ENCODE assay signal across 12 mouse cellular contexts in the genomic region with DNA sequence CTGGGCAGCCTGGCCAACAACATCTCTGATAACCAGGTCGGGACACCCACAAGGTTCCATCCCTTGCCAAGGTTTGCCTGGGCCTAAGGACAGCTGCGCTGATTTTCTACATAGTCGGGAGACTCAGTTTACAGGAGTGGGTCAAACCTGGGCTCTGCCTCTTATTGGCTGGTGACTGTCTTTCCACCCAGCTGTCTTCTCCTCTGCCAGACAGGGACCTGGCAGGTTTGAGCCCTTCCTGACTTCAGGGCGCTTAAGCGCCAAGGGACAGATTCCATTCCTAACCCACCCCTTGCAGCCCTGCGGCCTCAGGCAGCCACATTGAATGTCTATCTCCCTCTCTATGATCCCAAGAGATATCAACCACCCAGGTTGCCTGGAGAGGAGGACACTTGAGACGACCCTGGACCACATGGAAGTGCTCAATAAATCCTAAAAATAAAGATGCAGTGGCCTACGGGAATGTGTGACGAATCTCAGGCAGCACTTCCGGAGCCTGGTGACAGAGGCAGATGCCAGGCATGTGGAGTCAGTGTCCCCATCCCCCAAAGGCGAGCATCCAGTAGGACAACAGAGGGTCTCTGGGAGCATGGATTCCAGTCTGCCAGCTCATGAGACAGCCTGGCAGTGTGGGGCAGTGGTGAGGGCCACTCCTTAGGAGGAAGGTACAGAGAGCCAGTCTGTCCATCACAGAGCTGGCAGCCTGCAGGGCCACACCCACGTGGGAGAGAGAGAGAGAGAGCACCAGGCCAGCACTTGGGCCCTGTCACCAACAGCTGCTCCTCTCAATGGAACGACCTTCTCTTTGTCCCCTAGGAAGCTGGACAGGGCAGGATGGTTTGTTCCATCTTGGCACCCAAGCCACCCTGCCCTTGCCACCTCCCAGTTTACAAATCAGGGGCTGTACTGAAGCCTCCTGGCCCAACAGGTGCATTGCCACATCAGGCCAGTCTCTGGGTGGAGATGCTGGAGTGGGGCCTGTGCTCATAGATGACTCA.
DNase-seq lines count a peak whose midpoint lies in the region; ATAC-seq lines count a peak whose summit lies in the region.
"Had no signal": no experiment of that assay in that cellular context is flagged by ENCODE, and none has a peak within 500 bp of the region (broad histone marks: within the 10 kb centered on the region; RNA-seq: fewer than 3 reads in every experiment).

No protein-coding gene starts in this region.

- no peak for ATAC-seq in midbrain, embryonic 13.5 days

- WGBS in midbrain, embryonic 10.5 days, result 81% methylated on average over 13 of the region's 13 CpGs
- WGBS in midbrain, embryonic 13.5 days, result 83% methylated on average over 13 of the region's 13 CpGs
- WGBS in forebrain, embryonic 10.5 days, result 78% methylated on average over 13 of the region's 13 CpGs

- no peaks in the 10 kb centered on the region for H3K9me3 ChIP-seq in midbrain, embryonic 10.5 days (replicated peaks)
- no peaks in the 10 kb centered on the region for H3K9me3 ChIP-seq in midbrain, embryonic 13.5 days
- no peaks in the 10 kb centered on the region for H3K9me3 ChIP-seq in forebrain, embryonic 10.5 days
- H3K9me3 ChIP-seq: G1E had no signal

- no peak overlapping the region for H3K9ac ChIP-seq in midbrain, embryonic 13.5 days (replicated peaks)
- H3K9ac ChIP-seq: liver, embryonic 14.5 days had no signal

- no peak overlapping the region for H3K4me2 ChIP-seq in midbrain, embryonic 13.5 days (replicated peaks)

- H3K27me3 ChIP-seq in midbrain, embryonic 10.5 days (ENCODE audit: low read depth, poor library complexity, severe bottlenecking), result no peaks in the 10 kb centered on the region
- no peaks in the 10 kb centered on the region for H3K27me3 ChIP-seq in midbrain, embryonic 13.5 days
- no peaks in the 10 kb centered on the region for H3K27me3 ChIP-seq in forebrain, embryonic 10.5 days (ENCODE audit: poor library complexity, severe bottlenecking)

- peak; percentile 55 to 71 for DNase-seq in cerebellum, postnatal 10 days
- DNase-seq in cerebellum, postnatal 4 days (ENCODE audit: low spot score in 2 of 2), result no peak
- no peak for DNase-seq in midbrain, embryonic 10.5 days (ENCODE audit: low spot score)
- DNase-seq in heart, postnatal 10 days, result peak; percentile 46 to 50
- DNase-seq in thymus, postnatal 14 days, result no peak
- no peak for DNase-seq in forebrain, embryonic 10.5 days (ENCODE audit: extremely low spot score, low spot score)
- no peak for DNase-seq in layer of hippocampus, adult 9-11 months
- DNase-seq: cerebellum, postnatal 25 days; kidney, adult 9 months had no signal

- H3K4me3 ChIP-seq in midbrain, embryonic 10.5 days, result no peak overlapping the region
- H3K4me3 ChIP-seq in midbrain, embryonic 13.5 days (replicated peaks), result no peak overlapping the region
- H3K4me3 ChIP-seq in forebrain, embryonic 10.5 days, result no peak overlapping the region

- 0 out of 2 replicates have a peak overlapping the region, but pooled peaks have one; percentile 40 for H3K27ac ChIP-seq in midbrain, embryonic 10.5 days (replicated peaks)
- no peak overlapping the region for H3K27ac ChIP-seq in midbrain, embryonic 13.5 days
- no peak overlapping the region for H3K27ac ChIP-seq in forebrain, embryonic 10.5 days
- H3K27ac ChIP-seq: liver, embryonic 14.5 days had no signal

- intact Hi-C loops in heart, postnatal 10 days (cut with DNase I), result no loop called here

- no peaks in the 10 kb centered on the region for H3K36me3 ChIP-seq in midbrain, embryonic 10.5 days
- H3K36me3 ChIP-seq in midbrain, embryonic 13.5 days, result no peaks in the 10 kb centered on the region
- no peaks in the 10 kb centered on the region for H3K36me3 ChIP-seq in forebrain, embryonic 10.5 days (replicated peaks)
- H3K36me3 ChIP-seq: G1E had no signal

- H3K4me1 ChIP-seq in midbrain, embryonic 10.5 days, result peaks cover 27% of the 10 kb centered on the region
- peaks cover 22% of the 10 kb centered on the region for H3K4me1 ChIP-seq in midbrain, embryonic 13.5 days (replicated peaks)
- peaks cover 27% of the 10 kb centered on the region for H3K4me1 ChIP-seq in forebrain, embryonic 10.5 days

Comparison
In these comparisons a context has a peak if more than half of its experiments do, and no peak if none do; other contexts are left out.
1. DNase-seq: peak in cerebellum, postnatal 10 days (2 of 2) and heart, postnatal 10 days (2 of 2); none in cerebellum, postnatal 4 days (0 of 2), midbrain, embryonic 10.5 days (single experiment), thymus, postnatal 14 days (single experiment), forebrain, embryonic 10.5 days (single experiment) and layer of hippocampus, adult 9-11 months (single experiment).